9 mouse cellular contexts compared by ENCODE assay signal in genomic region chr7:25305481-25305880, GRCm38 (mm10). TPM values are rescaled to one million over a fixed set of nuclear protein-coding genes. Genes with fewer than 3 reads are reported as not detected.
DNase-seq lines count a peak whose midpoint lies in the region; ATAC-seq and TF ChIP-seq lines count a peak whose summit lies in the region.
"Had no signal": no experiment of that assay in that cellular context is flagged by ENCODE, and none has a peak within 500 bp of the region (broad histone marks: within the 10 kb centered on the region; RNA-seq: fewer than 3 reads in every experiment).

No protein-coding gene starts in this region.

- WGBS in cerebellum, adult 2 months, result 1% methylated on average over 2 of the region's 2 CpGs
- WGBS in liver, embryonic 13.5 days (ENCODE audit: insufficient replicate concordance), result 0% methylated on average over 2 of the region's 2 CpGs
- 2% methylated on average over 2 of the region's 2 CpGs for whole genome bisulfite sequencing in stomach, postnatal 0 days

- peak overlapping the region; percentile 72 for H3K4me2 ChIP-seq in liver, embryonic 13.5 days
- peak overlapping the region; percentile 84 for H3K4me2 ChIP-seq in stomach, postnatal 0 days (replicated peaks; ENCODE audit: low read depth)

- peak overlapping the region; percentile 82; the same call in 1 of the 2 replicates for H3K27ac ChIP-seq in cerebellum, adult 2 months (ENCODE audit: insufficient read depth, low read length)
- H3K27ac ChIP-seq in testis, adult 2 months (ENCODE audit: control insufficient read depth, insufficient read depth, low read depth, low read length), result peak overlapping the region; percentile 54
- no peak overlapping the region for H3K27ac ChIP-seq in liver, embryonic 13.5 days
- H3K27ac ChIP-seq in stomach, postnatal 0 days (replicated peaks), result no peak overlapping the region

- DNase-seq in cerebellum, adult 2 months, result no peak
- DNase-seq in cerebellum, adult 11 months, result no peak
- DNase-seq in testis, postnatal 14 days (ENCODE audit: low spot score), result no peak
- no peak for DNase-seq in liver, embryonic 13.5 days
- no peak for DNase-seq in stomach, postnatal 0 days (ENCODE audit: low spot score)
- DNase-seq in spleen, postnatal 10 days (ENCODE audit: low spot score in 2 of 2), result no peak
- no peak for DNase-seq in Muller cell, postnatal 12 days (ENCODE audit: inconsistent ontology term)

- no peak for TF ChIP-seq EP300 in stomach, postnatal 0 days (optimal IDR thresholded peaks at IDR 0.05)

- no peak for TF ChIP-seq CTCF in cerebellum, adult 2 months (IDR thresholded peaks at IDR 0.05; ENCODE audit: borderline replicate concordance, insufficient read depth, low read depth, low read length)
- TF ChIP-seq CTCF in testis, adult 2 months (IDR thresholded peaks at IDR 0.05; ENCODE audit: control insufficient read depth, insufficient read depth, insufficient replicate concordance, low read depth, low read length), result no peak
- TF ChIP-seq CTCF in stomach, postnatal 0 days (IDR thresholded peaks at IDR 0.05; ENCODE audit: low read depth), result no peak

- H3K9me3 ChIP-seq in liver, embryonic 13.5 days (replicated peaks), result no peaks in the 10 kb centered on the region
- H3K9me3 ChIP-seq in stomach, postnatal 0 days (ENCODE audit: control insufficient read depth, low read length), result no peaks in the 10 kb centered on the region

- no peak for ATAC-seq in liver, embryonic 13.5 days (ENCODE audit: low read depth)
- ATAC-seq in stomach, postnatal 0 days (ENCODE audit: low FRiP score, low TSS enrichment), result no peak

- H3K4me3 ChIP-seq in cerebellum, adult 2 months (replicated peaks; ENCODE audit: insufficient read depth, low read depth, low read length), result peak overlapping the region; percentile 89
- H3K4me3 ChIP-seq in testis, adult 2 months (ENCODE audit: control insufficient read depth, low read depth, low read length), result peak overlapping the region; percentile 78
- peak overlapping the region; percentile 54 for H3K4me3 ChIP-seq in liver, embryonic 13.5 days (replicated peaks)
- peak overlapping the region; percentile 44 for H3K4me3 ChIP-seq in stomach, postnatal 0 days (ENCODE audit: low read depth, low read length)

- no peak for TF ChIP-seq POLR2A in cerebellum, adult 2 months (IDR thresholded peaks at IDR 0.05; ENCODE audit: borderline replicate concordance, insufficient read depth, low read length)
- TF ChIP-seq POLR2A in testis, adult 2 months (IDR thresholded peaks at IDR 0.05; ENCODE audit: control insufficient read depth, low read depth, low read length), result no peak

- peaks cover 4% of the 10 kb centered on the region; the same call in 1 of the 2 replicates for H3K36me3 ChIP-seq in testis, adult 2 months (ENCODE audit: control insufficient read depth, insufficient read depth, low read length)
- no peaks in the 10 kb centered on the region for H3K36me3 ChIP-seq in liver, embryonic 13.5 days
- H3K36me3 ChIP-seq in stomach, postnatal 0 days (ENCODE audit: control insufficient read depth, insufficient read depth, low read length), result no peaks in the 10 kb centered on the region

- no peaks in the 10 kb centered on the region for H3K27me3 ChIP-seq in cerebellum, adult 2 months (ENCODE audit: control insufficient read depth, insufficient read depth, low read length)
- no peaks in the 10 kb centered on the region for H3K27me3 ChIP-seq in testis, adult 2 months (ENCODE audit: control insufficient read depth, insufficient read depth, low read length)
- peaks cover 73% of the 10 kb centered on the region for H3K27me3 ChIP-seq in liver, embryonic 13.5 days
- no peaks in the 10 kb centered on the region for H3K27me3 ChIP-seq in stomach, postnatal 0 days (ENCODE audit: control insufficient read depth, insufficient read depth, low read length)

- peaks cover 18% of the 10 kb centered on the region for H3K4me1 ChIP-seq in cerebellum, adult 2 months (ENCODE audit: control insufficient read depth, insufficient read depth, low read length)
- peaks cover 19% of the 10 kb centered on the region for H3K4me1 ChIP-seq in testis, adult 2 months (ENCODE audit: control insufficient read depth, insufficient read depth, low read length)
- peaks cover 8% of the 10 kb centered on the region for H3K4me1 ChIP-seq in liver, embryonic 13.5 days (replicated peaks)
- H3K4me1 ChIP-seq in stomach, postnatal 0 days (replicated peaks; ENCODE audit: control insufficient read depth, insufficient read depth), result peaks cover 5% of the 10 kb centered on the region; the same call in 1 of the 2 replicates

- no peak overlapping the region for H3K9ac ChIP-seq in liver, embryonic 13.5 days
- H3K9ac ChIP-seq in stomach, postnatal 0 days (ENCODE audit: low read length), result no peak overlapping the region

RNA-seq across cellular contexts. Expression of gene Tmem145, which starts 0.4 kb away (rescaled TPM):
- polyA plus RNA-seq in cerebellum, adult 2 months (2012; rRNA removed), result 226 and 246 TPM in 2 replicates
- 1.3 TPM in 2 replicates for polyA plus RNA-seq in testis, adult 2 months (2012; rRNA removed)
- polyA plus RNA-seq in liver, embryonic 13.5 days (2015; fragmentation: Nextera tagmentation; extraction: Ambion mirVana), result 0.10 TPM in 1 of 2 replicates, not detected in the other
- 0.67 and 1.1 TPM in 2 replicates for polyA plus RNA-seq in stomach, postnatal 0 days (2015; fragmentation: Nextera tagmentation; extraction: Ambion mirVana)

RNA-seq across cellular contexts. Expression of gene Prr19, which starts 4.3 kb away (rescaled TPM):
- polyA plus RNA-seq in cerebellum, adult 2 months (2012; rRNA removed), result 0.16 and 0.20 TPM in 2 replicates
- 83.0 and 90.6 TPM in 2 replicates for polyA plus RNA-seq in testis, adult 2 months (2012; rRNA removed)
- polyA plus RNA-seq in liver, embryonic 13.5 days (2015; fragmentation: Nextera tagmentation; extraction: Ambion mirVana), result not detected in 2 replicates
- polyA plus RNA-seq in stomach, postnatal 0 days (2015; fragmentation: Nextera tagmentation; extraction: Ambion mirVana), result 0.07 TPM in 1 of 2 replicates, not detected in the other
- polyA plus RNA-seq: large intestine, adult 2 months had no signal

RNA-seq across cellular contexts. Expression of gene Pafah1b3, which starts 7.7 kb away (rescaled TPM):
- 41.9 and 42.6 TPM in 2 replicates for polyA plus RNA-seq in cerebellum, adult 2 months (2012; rRNA removed)
- polyA plus RNA-seq in testis, adult 2 months (2012; rRNA removed), result 37.1 and 44.4 TPM in 2 replicates
- 29.3 and 31.6 TPM in 2 replicates for polyA plus RNA-seq in liver, embryonic 13.5 days (2015; fragmentation: Nextera tagmentation; extraction: Ambion mirVana)
- polyA plus RNA-seq in stomach, postnatal 0 days (2015; fragmentation: Nextera tagmentation; extraction: Ambion mirVana), result 125 and 126 TPM in 2 replicates

RNA-seq across cellular contexts. Expression of gene Megf8, which starts 11.5 kb away (rescaled TPM):
- polyA plus RNA-seq in cerebellum, adult 2 months (2012; rRNA removed), result 76.8 and 77.8 TPM in 2 replicates
- polyA plus RNA-seq in testis, adult 2 months (2012; rRNA removed), result 13.0 and 17.0 TPM in 2 replicates
- 1.0 and 1.2 TPM in 2 replicates for polyA plus RNA-seq in liver, embryonic 13.5 days (2015; fragmentation: Nextera tagmentation; extraction: Ambion mirVana)
- 3.3 and 3.6 TPM in 2 replicates for polyA plus RNA-seq in stomach, postnatal 0 days (2015; fragmentation: Nextera tagmentation; extraction: Ambion mirVana)

RNA-seq across cellular contexts. Expression of gene Cic, which starts 38.0 kb away (rescaled TPM):
- polyA plus RNA-seq in cerebellum, adult 2 months (2012; rRNA removed), result 121 and 124 TPM in 2 replicates
- polyA plus RNA-seq in testis, adult 2 months (2012; rRNA removed), result 41.8 and 42.1 TPM in 2 replicates
- 9.7 and 10.4 TPM in 2 replicates for polyA plus RNA-seq in liver, embryonic 13.5 days (2015; fragmentation: Nextera tagmentation; extraction: Ambion mirVana)
- polyA plus RNA-seq in stomach, postnatal 0 days (2015; fragmentation: Nextera tagmentation; extraction: Ambion mirVana), result 15.0 and 15.9 TPM in 2 replicates

Comparison
In these comparisons a context has a peak if more than half of its experiments do, and no peak if none do; other contexts are left out.
1. H3K27ac ChIP-seq: peak in cerebellum, adult 2 months (single experiment) and testis, adult 2 months (single experiment); none in liver, embryonic 13.5 days (single experiment) and stomach, postnatal 0 days (single experiment).
2. RNA of gene Tmem145, which starts 0.4 kb away (polyA plus RNA-seq): 226 to 246 TPM in cerebellum, adult 2 months; 1.3 TPM in testis, adult 2 months, 0.67 to 1.1 TPM in stomach, postnatal 0 days and 0.10 TPM in liver, embryonic 13.5 days; every median in the first group is over 10 times any median in the second.
3. RNA of gene Prr19, which starts 4.3 kb away (polyA plus RNA-seq): 83.0 to 90.6 TPM in testis, adult 2 months; 0.16 to 0.20 TPM in cerebellum, adult 2 months, 0.07 TPM in stomach, postnatal 0 days and not detected in liver, embryonic 13.5 days; every median in the first group is over 10 times any median in the second.
4. Peak in every context shown above with its lines, with median percentiles within 50 percentile points of each other: H3K4me3 ChIP-seq.